Mouse (Mus musculus) CH12.LX (cell line): ENCODE measurements around the gene Gm1113. TPM values are rescaled to one million over a fixed set of nuclear protein-coding genes. Genes with fewer than 3 reads are reported as not detected.

ENCODE experiments used
- DNase-seq: peaks from one replicate; pipeline ENCODE4 v3.0.0-alpha.2; 2013; ENCODE audit errors: extremely low read depth
- H3K27ac ChIP-seq: 2 replicates; pipeline ENCODE4 v1.5.1; 2012; ENCODE audit warnings: low read depth, mild to moderate bottlenecking, control low read depth, moderate library complexity; ENCODE audit not compliant: insufficient read depth
- H3K27me3 ChIP-seq: replicated peaks from 2 replicates; pipeline ENCODE3; 2012; ENCODE audit warnings: inconsistent platforms
- H3K36me3 ChIP-seq, 2 experiments: replicated peaks in 1 of 2; 2 replicates each; pipeline versions ENCODE3 to v1.6.1; 2012; ENCODE audit warnings: inconsistent platforms in 1 of 2, low read length in 1 of 2, mild to moderate bottlenecking in 1 of 2, mixed read lengths in 1 of 2, moderate library complexity in 1 of 2; ENCODE audit not compliant: control insufficient read depth in 1 of 2, insufficient read depth in 1 of 2
- H3K4me1 ChIP-seq, 2 experiments: 2 replicates each; pipeline ENCODE4 v1.6.1; 2012; ENCODE audit warnings: inconsistent platforms in 1 of 2, moderate library complexity in 1 of 2; ENCODE audit not compliant: insufficient read depth in 2 of 2, control insufficient read depth in 1 of 2
- H3K4me2 ChIP-seq: 2 replicates; pipeline ENCODE4 v1.6.1; 2012; ENCODE audit warnings: low read depth, mild to moderate bottlenecking, control low read depth; ENCODE audit not compliant: poor library complexity, insufficient read depth, severe bottlenecking
- H3K4me3 ChIP-seq, 3 experiments: fragments of 150-350 bp in 1 of 3; sonication (generic) in 1 of 3; replicated peaks in 1 of 3; 2 replicates each; pipeline versions ENCODE3 to v1.5.1; 2011 to 2012; ENCODE audit warnings: low read depth in 2 of 3, low read length in 2 of 3, mild to moderate bottlenecking in 2 of 3, moderate library complexity in 2 of 3, control low read depth in 1 of 3, improper control_type of control experiment in 1 of 3, inconsistent platforms in 1 of 3, mixed read lengths in 1 of 3; ENCODE audit not compliant: poor library complexity in 1 of 3
- H3K79me2 ChIP-seq: replicated peaks from 2 replicates; pipeline ENCODE4 v1.6.1; 2012; ENCODE audit warnings: mild to moderate bottlenecking, moderate library complexity; ENCODE audit not compliant: control insufficient read depth, poor library complexity, insufficient read depth, severe bottlenecking; ENCODE audit errors: extremely low read depth
- H3K9ac ChIP-seq: 2 replicates; pipeline ENCODE4 v1.6.1; 2012; ENCODE audit warnings: low read depth, mild to moderate bottlenecking, control low read depth, moderate library complexity; ENCODE audit not compliant: insufficient read depth
- H3K9me3 ChIP-seq: replicated peaks from 2 replicates; pipeline ENCODE3; 2012; ENCODE audit warnings: low read length, inconsistent platforms, mixed read lengths
- CHD2 ChIP-seq: IDR thresholded peaks from 2 replicates; pipeline ENCODE4 v1.6.1; 2011; ENCODE audit warnings: low read length, improper control_type of control experiment
- CTCF ChIP-seq, 2 experiments: IDR thresholded peaks in 1 of 2; conservative IDR thresholded peaks in 1 of 2; 2 replicates each; pipeline ENCODE4 v1.5.1; 2011 to 2012; ENCODE audit warnings: low read depth in 2 of 2, low read length in 2 of 2, improper control_type of control experiment in 1 of 2, inconsistent platforms in 1 of 2, mild to moderate bottlenecking in 1 of 2, moderate library complexity in 1 of 2
- E2F4 ChIP-seq: IDR thresholded peaks from 2 replicates; pipeline ENCODE4 v1.6.1; 2011; ENCODE audit warnings: low read depth, low read length, improper control_type of control experiment; ENCODE audit not compliant: insufficient replicate concordance
- ELF1 ChIP-seq: IDR thresholded peaks from 2 replicates; pipeline ENCODE4 v1.6.1; 2014; ENCODE audit warnings: low read depth, mild to moderate bottlenecking, inconsistent platforms, low read length, improper control_type of control experiment
- EP300 ChIP-seq: IDR thresholded peaks from 2 replicates; pipeline ENCODE4 v1.6.1; 2011; ENCODE audit warnings: low read length, improper control_type of control experiment
- ETS1 ChIP-seq: conservative IDR thresholded peaks from 2 replicates; pipeline ENCODE4 v1.6.1; 2012; ENCODE audit warnings: low read depth, mild to moderate bottlenecking, inconsistent platforms, low read length, improper control_type of control experiment, moderate library complexity
- GABPA ChIP-seq: IDR thresholded peaks from 2 replicates; pipeline ENCODE4 v1.6.1; 2012; ENCODE audit warnings: low read depth, low read length, improper control_type of control experiment, inconsistent platforms; ENCODE audit not compliant: insufficient replicate concordance
- JUND ChIP-seq: conservative IDR thresholded peaks from 2 replicates; pipeline ENCODE4 v1.6.1; 2011; ENCODE audit warnings: low read depth, low read length, improper control_type of control experiment
- MAX ChIP-seq: IDR thresholded peaks from 2 replicates; pipeline ENCODE4 v1.6.1; 2011; ENCODE audit warnings: low read length, improper control_type of control experiment
- MAZ ChIP-seq: IDR thresholded peaks from 2 replicates; pipeline ENCODE4 v1.6.1; 2012; ENCODE audit warnings: low read depth, mild to moderate bottlenecking, inconsistent platforms, low read length, improper control_type of control experiment, moderate library complexity
- MXI1 ChIP-seq: IDR thresholded peaks from 2 replicates; pipeline ENCODE4 v1.6.1; 2011; ENCODE audit warnings: mild to moderate bottlenecking, low read depth, low read length, improper control_type of control experiment
- MYC ChIP-seq: IDR thresholded peaks from 2 replicates; pipeline ENCODE4 v1.6.1; 2011; ENCODE audit warnings: low read depth, mild to moderate bottlenecking, improper control_type of control experiment, low read length
- NELFE ChIP-seq: IDR thresholded peaks from 2 replicates; pipeline ENCODE4 v1.6.1; 2011; ENCODE audit warnings: low read depth, low read length, improper control_type of control experiment
- NRF1 ChIP-seq: IDR thresholded peaks from 2 replicates; pipeline ENCODE4 v1.6.1; 2014; ENCODE audit warnings: low read depth, mild to moderate bottlenecking, inconsistent platforms, low read length, improper control_type of control experiment, moderate library complexity
- POLR2A ChIP-seq: IDR thresholded peaks from 2 replicates; pipeline ENCODE4 v1.6.1; 2011; ENCODE audit warnings: low read depth, mild to moderate bottlenecking, improper control_type of control experiment, low read length
- POLR2AphosphoS2 ChIP-seq: IDR thresholded peaks from 2 replicates; pipeline ENCODE4 v1.6.1; 2011; ENCODE audit warnings: low read depth, low read length, improper control_type of control experiment
- RAD21 ChIP-seq: IDR thresholded peaks from 2 replicates; pipeline ENCODE4 v1.6.1; 2011; ENCODE audit warnings: low read depth, mild to moderate bottlenecking, low read length, improper control_type of control experiment, moderate library complexity
- RCOR1 ChIP-seq: conservative IDR thresholded peaks from 2 replicates; pipeline ENCODE4 v1.6.1; 2012; ENCODE audit warnings: low read depth, mild to moderate bottlenecking, inconsistent platforms, low read length, improper control_type of control experiment
- SIN3A ChIP-seq: IDR thresholded peaks from 2 replicates; pipeline ENCODE4 v1.6.1; 2012; ENCODE audit warnings: low read length, improper control_type of control experiment, inconsistent platforms
- SMC3 ChIP-seq: IDR thresholded peaks from 2 replicates; pipeline ENCODE4 v1.6.1; 2011; ENCODE audit warnings: low read depth, low read length, improper control_type of control experiment
- TBP ChIP-seq: conservative IDR thresholded peaks from 2 replicates; pipeline ENCODE4 v1.6.1; 2011; ENCODE audit warnings: low read depth, low read length, improper control_type of control experiment
- TCF12 ChIP-seq: IDR thresholded peaks from 2 replicates; pipeline ENCODE4 v1.6.1; 2014; ENCODE audit warnings: low read depth, mild to moderate bottlenecking, inconsistent platforms, low read length, improper control_type of control experiment
- UBTF ChIP-seq: IDR thresholded peaks from 2 replicates; pipeline ENCODE4 v1.6.1; 2012; ENCODE audit warnings: low read depth, mild to moderate bottlenecking, inconsistent platforms, low read length, improper control_type of control experiment, moderate library complexity
- USF2 ChIP-seq: conservative IDR thresholded peaks from 2 replicates; pipeline ENCODE4 v1.6.1; 2011; ENCODE audit warnings: low read depth, low read length, improper control_type of control experiment
- ZC3H11A ChIP-seq: IDR thresholded peaks from 2 replicates; pipeline ENCODE4 v1.6.1; 2012; ENCODE audit warnings: low read depth, mild to moderate bottlenecking, inconsistent platforms, low read length, improper control_type of control experiment
- ZMIZ1 ChIP-seq: IDR thresholded peaks from 2 replicates; pipeline ENCODE4 v1.6.1; 2012; ENCODE audit warnings: low read depth, mild to moderate bottlenecking, inconsistent platforms, low read length, improper control_type of control experiment
- ZNF384 ChIP-seq: IDR thresholded peaks from 2 replicates; pipeline ENCODE4 v1.6.1; 2012; ENCODE audit warnings: low read depth, low read length, improper control_type of control experiment, inconsistent platforms
- dilution Hi-C: fragments of 300-500 bp; cut with MboI; formaldehyde crosslinking; loops from 2 replicates; pipeline ENCODE4 v1.14.3; 2020; ENCODE audit warnings: low sequenced_read_pairs; ENCODE audit not compliant: extremely low pct_unique_long_range_greater_than_20kb, extremely low pct_ligation_motif_present
- in situ Hi-C: fragments of 300-500 bp; cut with MboI; formaldehyde crosslinking; loops from 3 replicates; pipeline ENCODE4 v1.14.3; 2019; ENCODE audit warnings: low sequenced_read_pairs, low pct_ligation_motif_present, low pct_unique_long_range_greater_than_20kb, mixed read lengths
- polyA plus RNA-seq: library from polyadenylated mRNA; unstranded; fragments of >175 nt; gene quantifications from 2 replicates; pipeline ENCODE4 v1.2.1, GENCODE M21; 2012; ENCODE audit warnings: low read depth; ENCODE audit not compliant: insufficient read length
- total RNA-seq, 2 experiments: library from RNA; depleted of rRNA; stranded (reverse); fragments of 300-350 nt in 1 of 2; fragments of >200 nt in 1 of 2; gene quantifications; 2 replicates each; pipeline ENCODE4 v1.2.3; 2012 to 2014

Gm1113 gene
- total and polyA plus RNA-seq, 3 experiments: not detected

DNA sequence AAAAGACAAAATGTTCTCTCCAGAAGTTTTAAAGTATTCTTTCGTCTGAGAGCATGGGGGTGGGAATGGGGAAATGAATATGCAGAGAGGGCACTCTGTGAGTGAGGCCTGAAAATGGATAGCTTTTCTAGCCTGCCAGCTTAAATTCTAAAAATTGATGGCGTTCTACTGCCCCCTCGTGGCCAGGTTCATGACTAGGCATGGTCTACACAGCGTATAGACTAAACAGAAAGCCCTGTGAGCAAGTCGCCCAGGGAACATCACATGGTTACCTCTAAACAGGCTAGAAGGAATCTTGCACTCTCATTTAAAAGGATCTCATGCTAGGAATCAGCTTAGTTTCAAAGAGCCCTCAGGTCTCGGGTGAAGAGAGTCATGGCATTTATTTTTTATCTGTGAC lies 23.4 kb upstream of the Gm1113 start:
- peaks cover 11 to 42% of the 10 kb centered on the region in 2 experiments for H3K4me1 ChIP-seq
- no peaks in the 10 kb centered on the region for H3K36me3 ChIP-seq
- TF ChIP-seq ZC3H11A (peak; percentile 63), MYC (0 out of 2 replicates have a peak, but pooled peaks have one; percentile 63), RAD21 (peak; percentile 91), CTCF (conservative IDR thresholded peaks at IDR 0.05 in 1 of 2, IDR thresholded peaks at IDR 0.05 in 1 of 2; ENCODE audit: low read depth in 2 of 2, low read length in 2 of 2) (peak; percentile 61 to 91), ZMIZ1 (no peak), TBP (no peak), MAZ (no peak), ELF1 (no peak), SMC3 (peak; percentile 81), MXI1 (0 out of 2 replicates have a peak, but pooled peaks have one; percentile 25), GABPA (no peak), CHD2 (no peak), EP300 (no peak), MAX (peak; percentile 56), TCF12 (no peak)
- DNase-seq: peak; percentile 85
- in situ Hi-C loops: loop anchor here (10.0 to 25.0 kb wide), 2 partner anchors 337 to 504 kb away; partner anchors contain the start of genes Srpr and Tirap
- no peak overlapping the region for H3K9ac ChIP-seq
- H3K27me3 ChIP-seq: no peaks in the 10 kb centered on the region
- H3K4me3 ChIP-seq: no peak overlapping the region
- H3K4me2 ChIP-seq: peak overlapping the region; percentile 12; the same call in 1 of the 2 replicates
- no peaks in the 10 kb centered on the region for H3K9me3 ChIP-seq
- no peaks in the 10 kb centered on the region for H3K79me2 ChIP-seq
- dilution Hi-C loops: loop anchor here (25.0 kb wide), 1 partner anchor 254 kb away; no protein-coding TSS in a partner anchor
- H3K27ac ChIP-seq: no peak overlapping the region

GRCm38 (mm10) chr9:35541024-35541423 lies 23.0 kb upstream of the Gm1113 start:
- in situ Hi-C loops (loop anchor here (10.0 to 25.0 kb wide), 2 partner anchors 336 to 504 kb away; partner anchors contain the start of genes Srpr and Tirap), dilution Hi-C loops (loop anchor here (25.0 kb wide), 1 partner anchor 254 kb away; no protein-coding TSS in a partner anchor)
- no peak for DNase-seq

More at GRCm38 (mm10) chr9:35541024-35541423, 23.0 kb upstream of the Gm1113 start:
- no peaks in the 10 kb centered on the region for H3K36me3 ChIP-seq
- H3K27ac ChIP-seq: no peak overlapping the region
- no peaks in the 10 kb centered on the region for H3K27me3 ChIP-seq
- H3K4me3 ChIP-seq: no peak overlapping the region
- TF ChIP-seq SMC3 (no peak), POLR2AphosphoS2 (no peak), NRF1 (no peak), POLR2A (no peak), CHD2 (no peak), ZMIZ1 (no peak), MAZ (no peak), RAD21 (no peak), UBTF (no peak), TBP (no peak), SIN3A (no peak), JUND (no peak), NELFE (no peak), ELF1 (no peak), E2F4 (no peak), ZNF384 (no peak), USF2 (no peak), ETS1 (no peak), RCOR1 (no peak)
- peaks cover 9 to 37% of the 10 kb centered on the region in 2 experiments for H3K4me1 ChIP-seq
- H3K9me3 ChIP-seq: no peaks in the 10 kb centered on the region
- no peak overlapping the region for H3K9ac ChIP-seq
- no peaks in the 10 kb centered on the region for H3K79me2 ChIP-seq
- H3K4me2 ChIP-seq: no peak overlapping the region
